21 mouse cellular contexts compared by ENCODE assay signal in the genomic region with DNA sequence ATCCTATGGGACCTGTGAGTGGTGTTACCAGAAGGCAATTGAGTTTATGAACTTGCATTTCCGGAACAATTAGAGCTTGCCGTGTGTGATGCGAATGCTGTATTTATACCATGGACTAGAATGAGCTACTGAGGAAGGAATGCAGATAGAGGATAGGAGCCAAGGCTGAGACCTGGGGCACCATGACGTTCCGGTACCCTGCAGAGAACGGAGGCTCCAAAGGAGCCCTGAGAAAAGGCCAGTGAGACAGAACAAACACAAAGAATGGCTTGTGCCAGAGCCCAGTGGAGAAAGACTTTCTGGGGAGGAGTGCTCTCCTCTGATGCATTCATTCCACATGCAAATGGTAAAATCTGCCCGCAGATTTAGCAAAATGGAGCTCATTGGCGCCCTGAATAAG.
DNase-seq lines count a peak whose midpoint lies in the region; TF ChIP-seq lines count a peak whose summit lies in the region.
"Had no signal": no experiment of that assay in that cellular context is flagged by ENCODE, and none has a peak within 500 bp of the region (broad histone marks: within the 10 kb centered on the region; RNA-seq: fewer than 3 reads in every experiment).

No protein-coding gene starts in this region.

- no peak for TF ChIP-seq POLR2A in CH12.LX (IDR thresholded peaks at IDR 0.05; ENCODE audit: low read depth, low read length)

- no peaks in the 10 kb centered on the region for H3K9me3 ChIP-seq in CH12.LX (replicated peaks; ENCODE audit: low read length)
- H3K9me3 ChIP-seq: G1E had no signal

- H3K9ac ChIP-seq in CH12.LX (ENCODE audit: insufficient read depth, low read depth): no peak overlapping the region

- in situ Hi-C loops in CH12.LX (cut with MboI; ENCODE audit: low pct_ligation_motif_present, low pct_unique_long_range_greater_than_20kb, low sequenced_read_pairs): no loop called here

- H3K4me2 ChIP-seq in CH12.LX (ENCODE audit: insufficient read depth, low read depth, poor library complexity, severe bottlenecking): peak overlapping the region; percentile 36; the same call in 1 of the 2 replicates

- H3K4me3 ChIP-seq in CH12.LX (replicated peaks in 1 of 3; ENCODE audit: low read depth in 2 of 3, low read length in 2 of 3, poor library complexity in 1 of 3): no peak overlapping the region

- no peak for TF ChIP-seq EP300 in CH12.LX (IDR thresholded peaks at IDR 0.05; ENCODE audit: low read length)

- TF ChIP-seq RAD21 in CH12.LX (IDR thresholded peaks at IDR 0.05; ENCODE audit: low read depth, low read length): no peak

- no peaks in the 10 kb centered on the region for H3K36me3 ChIP-seq in CH12.LX (replicated peaks in 1 of 2; ENCODE audit: control insufficient read depth in 1 of 2, insufficient read depth in 1 of 2, low read length in 1 of 2)
- H3K36me3 ChIP-seq: G1E had no signal

- H3K4me1 ChIP-seq in CH12.LX (ENCODE audit: control insufficient read depth in 1 of 2, insufficient read depth in 2 of 2): no peaks in the 10 kb centered on the region

- no peak for DNase-seq in CH12.LX (ENCODE audit: extremely low read depth)
- DNase-seq in Muller cell, postnatal 12 days (ENCODE audit: inconsistent ontology term): peak; percentile 86
- DNase-seq in R1 (ENCODE audit: low read depth, low spot score): peak; percentile 70
- no peak for DNase-seq in thymus, postnatal 14 days
- no peak for DNase-seq in cerebellum, postnatal 4 days (ENCODE audit: low spot score in 2 of 2)
- DNase-seq in layer of hippocampus, adult 9-11 months: no peak
- DNase-seq: adrenal gland, adult 2 months; adrenal gland, adult 8-10 months; adrenal gland, postnatal 10 days; adrenal gland, postnatal 14 days; adrenal gland, postnatal 25 days; adrenal gland, postnatal 36 days; B cell, adult 2 months; cerebellum, adult 11 months; cerebellum, adult 11-12 months; cerebellum, adult 18-20 months; cerebellum, adult 2 months; cerebellum, adult 8-10 months; cerebellum, adult 9-10 months had no signal

- dilution Hi-C loops in CH12.LX (cut with MboI; ENCODE audit: extremely low pct_ligation_motif_present, extremely low pct_unique_long_range_greater_than_20kb, low sequenced_read_pairs): no loop called here

- no peak for TF ChIP-seq CTCF in CH12.LX (conservative IDR thresholded peaks at IDR 0.05 in 1 of 2, IDR thresholded peaks at IDR 0.05 in 1 of 2; ENCODE audit: low read depth in 2 of 2, low read length in 2 of 2)

- no peaks in the 10 kb centered on the region for H3K27me3 ChIP-seq in CH12.LX (replicated peaks)
- H3K27me3 ChIP-seq: Patski had no signal

- no peaks in the 10 kb centered on the region for H3K79me2 ChIP-seq in CH12.LX (replicated peaks; ENCODE audit: control insufficient read depth, extremely low read depth, insufficient read depth, poor library complexity, severe bottlenecking)

- H3K27ac ChIP-seq in CH12.LX (ENCODE audit: insufficient read depth, low read depth): no peak overlapping the region

TF ChIP-seq in CH12.LX, 34 proteins besides CTCF, POLR2A, EP300 and RAD21:
- TF ChIP-seq MXI1 (IDR thresholded peaks at IDR 0.05; ENCODE audit: low read depth, low read length) (no peak), IRF4 (IDR thresholded peaks at IDR 0.05; ENCODE audit: low read depth, low read length) (no peak), CHD1 (IDR thresholded peaks at IDR 0.05; ENCODE audit: low read depth, low read length) (no peak), ETS1 (conservative IDR thresholded peaks at IDR 0.05; ENCODE audit: low read depth, low read length) (no peak), MAFK (IDR thresholded peaks at IDR 0.05; ENCODE audit: insufficient replicate concordance, low read length) (no peak), MYC (IDR thresholded peaks at IDR 0.05; ENCODE audit: low read depth, low read length) (no peak), E2F4 (IDR thresholded peaks at IDR 0.05; ENCODE audit: insufficient replicate concordance, low read depth, low read length) (no peak), MEF2A (IDR thresholded peaks at IDR 0.05; ENCODE audit: borderline replicate concordance, low read depth, low read length) (no peak), ZMIZ1 (IDR thresholded peaks at IDR 0.05; ENCODE audit: low read depth, low read length) (no peak), ZNF384 (IDR thresholded peaks at IDR 0.05; ENCODE audit: low read depth, low read length) (no peak), ZKSCAN1 (IDR thresholded peaks at IDR 0.05; ENCODE audit: borderline replicate concordance, low read depth, low read length) (no peak)

Comparison
In these comparisons a context has a peak if more than half of its experiments do, and no peak if none do; other contexts are left out.
1. DNase-seq: peak in Muller cell, postnatal 12 days (single experiment) and R1 (single experiment); none in CH12.LX (single experiment), thymus, postnatal 14 days (single experiment), cerebellum, postnatal 4 days (0 of 2) and layer of hippocampus, adult 9-11 months (single experiment).